Mouse (Mus musculus): ENCODE measurements around the gene Golph3l. TPM values are rescaled to one million over a fixed set of nuclear protein-coding genes. Genes with fewer than 3 reads are reported as not detected.

The Golph3l gene
- polyA plus RNA-seq, 1 experiment: 4.5 TPM

- Histone ChIP-seq H3K36me3 (ENCODE audit: control insufficient read depth, insufficient read depth) (peaks cover 9% of the 10 kb centered on the region), H3K27me3 (ENCODE audit: control insufficient read depth, insufficient read depth, insufficient read length) (no peaks in the 10 kb centered on the region), H3K4me3 (ENCODE audit: insufficient read depth, poor library complexity, severe bottlenecking) (no peak overlapping the region), H3K79me3 (ENCODE audit: low read depth) (no peaks in the 10 kb centered on the region), H3K79me2 (ENCODE audit: control insufficient read depth, insufficient read depth) (peaks cover 12% of the 10 kb centered on the region), H3ac (ENCODE audit: control insufficient read depth, insufficient read length, low read depth) (no peak overlapping the region)
- TF ChIP-seq MYOG (IDR thresholded peaks at IDR 0.05; ENCODE audit: control insufficient read depth, extremely low read depth, insufficient read length) (no peak), FOSL1 (IDR thresholded peaks at IDR 0.05; ENCODE audit: insufficient read depth, low read length, poor library complexity, severe bottlenecking) (no peak), CTCF (IDR thresholded peaks at IDR 0.05; ENCODE audit: control insufficient read depth, insufficient read depth, insufficient read length) (no peak), MYOD1 (IDR thresholded peaks at IDR 0.05; ENCODE audit: control insufficient read depth, insufficient read length, low read depth) (no peak), USF1 (IDR thresholded peaks at IDR 0.05; ENCODE audit: low read depth) (no peak), CEBPB (IDR thresholded peaks at IDR 0.05; ENCODE audit: low read depth) (no peak), MAX (IDR thresholded peaks at IDR 0.05) (no peak)
Observed at GRCm38 (mm10) chr3:95587754-95588603, 755 bp upstream of the Golph3l start.

DNA sequence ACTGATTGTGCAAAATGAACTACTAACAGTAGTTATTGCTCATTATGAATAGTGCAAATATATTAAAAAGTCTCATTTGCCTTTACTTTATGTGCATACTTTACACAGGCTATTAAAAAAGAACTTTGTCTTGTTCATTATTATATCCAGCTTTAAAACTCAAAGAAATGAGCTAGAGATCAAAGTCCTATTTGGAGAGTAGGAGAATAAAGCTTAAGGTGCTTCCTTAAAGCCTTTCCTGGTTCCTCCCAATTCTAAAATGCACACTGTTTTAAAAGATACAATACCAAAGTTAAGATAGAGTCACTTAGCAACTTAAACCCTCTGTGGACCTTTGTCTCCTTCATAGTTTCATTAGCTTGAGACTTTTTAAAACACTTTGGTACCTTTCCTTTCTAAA is 10.0 kb downstream of the Golph3l start:
- Histone ChIP-seq H3ac (ENCODE audit: control insufficient read depth, insufficient read length, low read depth) (no peak overlapping the region), H3K79me3 (ENCODE audit: low read depth) (no peaks in the 10 kb centered on the region), H3K4me3 (ENCODE audit: insufficient read depth, poor library complexity, severe bottlenecking) (no peak overlapping the region), H3K79me2 (ENCODE audit: control insufficient read depth, insufficient read depth) (no peaks in the 10 kb centered on the region), H3K27me3 (ENCODE audit: control insufficient read depth, insufficient read depth, insufficient read length) (no peaks in the 10 kb centered on the region), H3K36me3 (ENCODE audit: control insufficient read depth, insufficient read depth) (no peaks in the 10 kb centered on the region)
- TF ChIP-seq MAX (IDR thresholded peaks at IDR 0.05) (no peak), USF1 (IDR thresholded peaks at IDR 0.05; ENCODE audit: low read depth) (no peak), CTCF (IDR thresholded peaks at IDR 0.05; ENCODE audit: control insufficient read depth, insufficient read depth, insufficient read length) (no peak), MYOG (IDR thresholded peaks at IDR 0.05; ENCODE audit: control insufficient read depth, extremely low read depth, insufficient read length) (no peak), CEBPB (IDR thresholded peaks at IDR 0.05; ENCODE audit: low read depth) (no peak), MYOD1 (IDR thresholded peaks at IDR 0.05; ENCODE audit: control insufficient read depth, insufficient read length, low read depth) (no peak), FOSL1 (IDR thresholded peaks at IDR 0.05; ENCODE audit: insufficient read depth, low read length, poor library complexity, severe bottlenecking) (no peak)

DNA sequence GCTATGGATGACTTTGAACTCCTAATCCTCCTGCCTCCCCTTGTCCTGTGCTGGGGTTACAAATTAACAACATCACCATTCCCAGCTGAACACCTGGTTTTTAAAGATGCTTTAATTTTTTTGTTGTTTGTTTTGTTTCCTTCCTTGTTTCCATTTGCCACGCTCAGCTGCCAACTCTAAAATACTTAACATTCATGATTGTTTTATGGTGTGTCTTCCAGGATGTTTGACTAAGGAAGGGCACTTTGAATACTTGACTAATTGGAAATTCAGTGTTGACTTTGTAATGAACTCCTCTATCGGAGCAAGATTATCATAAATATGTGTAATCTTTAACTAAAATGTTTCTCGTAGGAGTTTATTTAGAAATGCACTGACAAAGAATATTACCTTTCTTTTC is 12.6 kb downstream of the Golph3l start:
- H3K27me3 ChIP-seq (ENCODE audit: control insufficient read depth, insufficient read depth, insufficient read length): no peaks in the 10 kb centered on the region
- TF ChIP-seq MAX (IDR thresholded peaks at IDR 0.05): no peak
- TF ChIP-seq CTCF (IDR thresholded peaks at IDR 0.05; ENCODE audit: control insufficient read depth, insufficient read depth, insufficient read length): no peak
- no peak for TF ChIP-seq MYOD1 (IDR thresholded peaks at IDR 0.05; ENCODE audit: control insufficient read depth, insufficient read length, low read depth)
- no peak for TF ChIP-seq MYOG (IDR thresholded peaks at IDR 0.05; ENCODE audit: control insufficient read depth, extremely low read depth, insufficient read length)
- TF ChIP-seq USF1 (IDR thresholded peaks at IDR 0.05; ENCODE audit: low read depth): no peak
- TF ChIP-seq CEBPB (IDR thresholded peaks at IDR 0.05; ENCODE audit: low read depth): no peak
- TF ChIP-seq FOSL1 (IDR thresholded peaks at IDR 0.05; ENCODE audit: insufficient read depth, low read length, poor library complexity, severe bottlenecking): no peak
- no peak overlapping the region for H3ac ChIP-seq (ENCODE audit: control insufficient read depth, insufficient read length, low read depth)
- no peaks in the 10 kb centered on the region for H3K79me3 ChIP-seq (ENCODE audit: low read depth)
- H3K4me3 ChIP-seq (ENCODE audit: insufficient read depth, poor library complexity, severe bottlenecking): no peak overlapping the region
- H3K36me3 ChIP-seq (ENCODE audit: control insufficient read depth, insufficient read depth): no peaks in the 10 kb centered on the region
- H3K79me2 ChIP-seq (ENCODE audit: control insufficient read depth, insufficient read depth): no peaks in the 10 kb centered on the region

GRCm38 (mm10) chr3:95606096-95606495 is 17.4 kb downstream of the Golph3l start:
- Histone ChIP-seq H3K36me3 (ENCODE audit: control insufficient read depth, insufficient read depth) (peaks cover 5% of the 10 kb centered on the region), H3K27me3 (ENCODE audit: control insufficient read depth, insufficient read depth, insufficient read length) (no peaks in the 10 kb centered on the region), H3K79me3 (ENCODE audit: low read depth) (no peaks in the 10 kb centered on the region), H3K4me3 (ENCODE audit: insufficient read depth, poor library complexity, severe bottlenecking) (no peak overlapping the region), H3K79me2 (ENCODE audit: control insufficient read depth, insufficient read depth) (no peaks in the 10 kb centered on the region), H3ac (ENCODE audit: control insufficient read depth, insufficient read length, low read depth) (no peak overlapping the region)
- TF ChIP-seq MYOD1 (IDR thresholded peaks at IDR 0.05; ENCODE audit: control insufficient read depth, insufficient read length, low read depth) (no peak), MYOG (IDR thresholded peaks at IDR 0.05; ENCODE audit: control insufficient read depth, extremely low read depth, insufficient read length) (no peak), MAX (IDR thresholded peaks at IDR 0.05) (no peak), USF1 (IDR thresholded peaks at IDR 0.05; ENCODE audit: low read depth) (no peak), FOSL1 (IDR thresholded peaks at IDR 0.05; ENCODE audit: insufficient read depth, low read length, poor library complexity, severe bottlenecking) (no peak), CTCF (IDR thresholded peaks at IDR 0.05; ENCODE audit: control insufficient read depth, insufficient read depth, insufficient read length) (no peak), CEBPB (IDR thresholded peaks at IDR 0.05; ENCODE audit: low read depth) (no peak)

DNA sequence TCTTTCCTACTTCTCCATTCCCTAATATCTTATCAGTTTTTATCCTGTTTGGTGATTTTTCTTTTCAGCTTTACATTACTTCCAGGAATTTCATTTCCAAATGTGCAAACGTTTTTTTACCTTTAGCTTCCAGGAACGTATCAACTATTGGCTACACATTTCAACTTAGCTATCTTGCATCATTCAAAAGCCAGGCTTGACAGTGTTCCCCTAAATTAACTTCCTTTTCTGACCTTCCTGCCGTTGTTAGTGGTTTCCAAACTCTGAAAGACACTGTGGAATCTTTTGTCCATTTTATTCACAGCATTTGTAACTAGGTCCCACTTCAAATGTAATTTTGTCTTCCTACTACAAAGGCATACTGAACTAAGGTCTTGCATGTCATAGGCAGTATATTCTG is 20.5 kb downstream of the Golph3l start:
- no peaks in the 10 kb centered on the region for H3K27me3 ChIP-seq (ENCODE audit: control insufficient read depth, insufficient read depth, insufficient read length)
- no peaks in the 10 kb centered on the region for H3K79me3 ChIP-seq (ENCODE audit: low read depth)
- peaks cover 5% of the 10 kb centered on the region for H3K36me3 ChIP-seq (ENCODE audit: control insufficient read depth, insufficient read depth)
- TF ChIP-seq MAX (IDR thresholded peaks at IDR 0.05): no peak
- TF ChIP-seq MYOD1 (IDR thresholded peaks at IDR 0.05; ENCODE audit: control insufficient read depth, insufficient read length, low read depth): no peak
- TF ChIP-seq CEBPB (IDR thresholded peaks at IDR 0.05; ENCODE audit: low read depth): no peak
- TF ChIP-seq MYOG (IDR thresholded peaks at IDR 0.05; ENCODE audit: control insufficient read depth, extremely low read depth, insufficient read length): no peak
- TF ChIP-seq FOSL1 (IDR thresholded peaks at IDR 0.05; ENCODE audit: insufficient read depth, low read length, poor library complexity, severe bottlenecking): no peak
- no peak for TF ChIP-seq USF1 (IDR thresholded peaks at IDR 0.05; ENCODE audit: low read depth)
- no peak for TF ChIP-seq CTCF (IDR thresholded peaks at IDR 0.05; ENCODE audit: control insufficient read depth, insufficient read depth, insufficient read length)
- no peak overlapping the region for H3K4me3 ChIP-seq (ENCODE audit: insufficient read depth, poor library complexity, severe bottlenecking)
- no peak overlapping the region for H3ac ChIP-seq (ENCODE audit: control insufficient read depth, insufficient read length, low read depth)
- H3K79me2 ChIP-seq (ENCODE audit: control insufficient read depth, insufficient read depth): no peaks in the 10 kb centered on the region

Measured in C2C12 (cell line).